Mouse (Mus musculus) embryonic stem cell, embryonic (primary cell): ENCODE measurements around the gene Pet2.

Experiments
- CTCF ChIA-PET, 4 experiments: fragments of 300-600 bp in 2 of 4; fragments of 350-600 bp in 2 of 4; sonication (Branson Sonifier 250); formaldehyde crosslinking; loops; one replicate each; lab custom pipeline; 2022; ENCODE audit warnings: inconsistent platforms in 2 of 4; lab: Charles Lee
- POLR2A ChIA-PET, 4 experiments: fragments of 300-600 bp in 2 of 4; fragments of 350-600 bp in 2 of 4; sonication (Branson Sonifier 250); formaldehyde crosslinking; loops; one replicate each; lab custom pipeline; 2022; ENCODE audit warnings: antibody characterized with exemption in 4 of 4, inconsistent platforms in 1 of 4; lab: Charles Lee

Pet2 gene

GRCm38 (mm10) chrX:89409589-89409988 lies at the start of gene Pet2:
Pet2 (minus strand) TSS chrX:89409689.
- POLR2A ChIA-PET = no interaction called here
- CTCF ChIA-PET = no interaction called here
